Mouse (Mus musculus): ENCODE data around the gene Gcnt4.

Gcnt4 gene

DNA sequence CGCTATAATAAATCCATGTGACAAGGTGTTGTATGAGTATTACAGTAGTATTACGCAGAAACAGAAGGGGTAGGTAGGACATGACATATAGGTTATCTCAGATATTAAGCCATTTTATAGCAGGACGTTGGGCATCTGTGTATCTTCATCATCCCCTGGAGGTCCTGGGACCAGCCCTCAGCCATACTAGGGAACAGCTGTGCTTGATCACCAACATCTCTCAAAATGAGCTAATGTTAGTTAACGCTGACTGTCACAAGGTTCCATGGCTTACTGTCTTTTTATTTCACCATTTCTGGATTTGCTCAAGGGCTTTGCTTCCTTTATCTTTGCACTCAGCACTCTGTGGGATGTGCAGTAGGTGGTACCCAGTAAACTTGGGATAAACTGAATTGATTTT is 21.3 kb downstream of the Gcnt4 start:
- DNase-seq (ENCODE audit: low read depth in 1 of 2, low spot score in 2 of 2) = no peak

DNA sequence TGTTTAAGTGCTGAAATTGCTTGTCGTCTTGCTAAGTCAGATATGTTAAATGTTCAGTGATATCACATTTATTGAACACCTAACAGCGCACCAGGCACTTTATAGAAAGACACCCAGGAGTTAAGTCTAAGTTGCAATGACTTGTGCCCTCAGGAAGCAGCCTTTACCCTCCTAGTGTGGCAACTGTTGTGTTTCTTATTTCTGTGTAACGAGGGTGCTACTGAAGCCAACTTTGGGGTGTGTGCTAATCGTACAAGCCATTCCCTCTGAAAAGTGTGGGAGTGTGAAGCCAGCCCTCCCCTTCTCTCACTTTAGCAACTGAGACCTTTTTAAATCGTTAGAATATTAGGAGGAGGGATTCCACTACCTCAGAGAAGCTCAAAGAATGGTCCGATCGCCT is 23.2 kb downstream of the Gcnt4 start:
- no peak for DNase-seq (ENCODE audit: low read depth in 1 of 2, low spot score in 2 of 2)

DNA sequence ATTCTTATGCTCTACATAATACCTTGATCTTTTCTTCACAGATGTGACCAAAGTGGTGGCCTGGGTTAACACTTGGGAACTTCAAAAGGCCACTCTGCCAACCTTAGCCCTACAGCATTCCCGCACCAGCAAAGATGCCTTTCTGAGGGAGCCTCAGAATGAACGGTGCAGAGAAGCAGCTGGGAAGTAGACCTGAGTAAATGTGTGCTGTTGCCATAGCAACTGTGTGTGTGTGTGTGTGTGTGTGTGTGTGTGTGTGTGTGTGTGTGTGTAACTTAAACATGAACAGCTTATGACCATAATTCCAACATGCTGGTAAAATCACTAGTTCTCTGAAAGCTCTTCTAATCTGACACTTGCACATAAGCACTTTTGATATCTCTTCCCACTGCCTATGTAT is 27.4 kb downstream of the Gcnt4 start:
- no peak for DNase-seq (ENCODE audit: low read depth in 1 of 2, low spot score in 2 of 2)

DNA sequence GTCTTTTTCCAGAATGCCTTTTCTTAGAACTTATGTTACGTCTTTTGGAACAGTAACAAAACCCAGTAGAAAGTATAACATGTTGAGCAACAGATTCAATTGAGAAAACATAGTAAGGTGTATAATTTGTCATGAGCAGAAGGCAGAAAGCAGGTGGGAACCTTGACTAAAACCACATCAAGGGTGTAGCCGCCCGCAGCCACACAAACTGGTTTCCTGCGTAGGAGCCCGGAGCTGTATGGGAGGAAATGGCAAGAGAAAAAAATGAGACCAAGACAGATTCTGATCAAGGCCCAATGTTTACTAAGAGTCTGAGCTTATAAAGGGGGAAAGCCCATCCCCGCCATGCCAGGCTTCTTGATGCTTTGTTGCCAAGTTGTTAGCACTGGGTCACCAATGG is 32.0 kb downstream of the Gcnt4 start:
- no peak for DNase-seq (ENCODE audit: low read depth in 1 of 2, low spot score in 2 of 2)

DNA sequence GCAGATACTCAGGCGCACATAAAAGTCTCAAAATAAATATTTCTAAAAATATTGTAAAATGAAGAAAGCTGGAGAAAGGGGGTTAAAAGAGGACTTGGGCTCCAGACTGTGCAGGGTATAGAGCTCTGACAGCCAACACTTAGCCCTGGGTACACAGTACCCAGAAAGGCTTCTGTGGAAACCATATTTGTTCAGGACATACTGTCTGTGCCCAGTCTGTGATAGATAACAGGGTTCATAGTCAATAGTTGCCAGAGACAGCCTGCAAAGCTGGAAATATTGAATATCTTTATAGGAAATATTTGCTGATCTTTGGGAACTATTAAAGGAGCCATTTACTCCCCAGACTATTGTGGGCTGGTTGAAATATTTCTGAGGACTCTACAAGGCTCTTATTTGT is 35.5 kb downstream of the Gcnt4 start:
- no peak for DNase-seq (ENCODE audit: low read depth in 1 of 2, low spot score in 2 of 2)

DNA sequence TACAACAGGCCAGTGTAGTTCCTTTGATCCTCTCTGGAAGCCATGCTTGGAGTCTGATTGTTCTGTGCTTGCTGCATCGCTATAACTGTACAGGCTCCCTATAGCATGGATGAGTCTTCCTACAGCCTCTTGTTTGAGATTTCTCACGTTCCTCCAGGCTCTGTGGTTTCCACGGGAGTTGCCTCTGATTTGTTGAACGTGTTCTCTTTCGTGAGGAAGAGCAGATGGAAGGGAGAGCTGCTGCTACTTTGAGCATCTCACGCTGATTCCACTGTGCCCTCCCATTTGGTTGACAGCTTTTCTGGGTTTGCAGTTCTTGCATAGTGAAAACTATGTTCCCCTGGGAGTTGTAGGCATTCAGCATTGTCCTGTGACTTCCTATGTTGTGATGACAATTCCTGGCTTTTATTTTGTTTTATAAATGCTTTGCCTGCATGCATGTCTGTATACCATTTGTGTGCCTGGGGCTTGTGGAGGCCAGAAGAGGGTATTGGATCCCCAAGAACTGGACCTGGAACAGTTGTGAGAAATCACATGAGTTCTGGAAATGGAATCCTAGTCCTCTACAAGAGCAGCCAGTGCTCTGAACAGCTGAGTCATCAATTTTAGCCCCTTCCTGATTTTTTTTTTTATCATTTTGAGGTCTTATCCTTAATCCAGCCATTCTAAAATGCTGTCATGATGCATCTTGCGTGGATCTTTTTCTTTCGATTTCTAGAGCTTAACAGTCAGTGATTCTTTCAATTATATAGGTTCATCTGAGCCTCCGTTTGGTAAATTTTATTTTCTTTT is 37.1 kb downstream of the Gcnt4 start:
- no peak for DNase-seq (ENCODE audit: low read depth in 1 of 2, low spot score in 2 of 2)

DNA sequence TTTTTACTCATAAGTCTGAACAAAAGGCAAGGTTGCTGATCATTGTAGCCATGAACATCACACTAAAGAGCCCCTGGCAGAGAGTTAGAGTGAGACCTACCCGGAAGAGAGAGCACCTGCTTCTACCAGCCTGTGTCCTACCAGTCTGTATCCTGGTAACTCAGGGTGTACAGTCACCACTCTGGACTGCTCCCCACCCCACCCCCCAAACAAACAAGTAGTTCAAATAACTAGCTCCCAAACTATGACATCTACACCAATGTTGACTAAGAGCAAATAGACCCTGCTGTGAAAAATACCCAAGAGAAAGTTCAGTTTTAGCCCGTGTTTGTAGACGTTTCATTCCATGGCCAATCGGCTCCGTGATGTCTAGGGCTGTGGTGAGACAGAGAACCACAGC is 38.3 kb downstream of the Gcnt4 start:
- DNase-seq (ENCODE audit: low read depth in 1 of 2, low spot score in 2 of 2) = no peak

DNA sequence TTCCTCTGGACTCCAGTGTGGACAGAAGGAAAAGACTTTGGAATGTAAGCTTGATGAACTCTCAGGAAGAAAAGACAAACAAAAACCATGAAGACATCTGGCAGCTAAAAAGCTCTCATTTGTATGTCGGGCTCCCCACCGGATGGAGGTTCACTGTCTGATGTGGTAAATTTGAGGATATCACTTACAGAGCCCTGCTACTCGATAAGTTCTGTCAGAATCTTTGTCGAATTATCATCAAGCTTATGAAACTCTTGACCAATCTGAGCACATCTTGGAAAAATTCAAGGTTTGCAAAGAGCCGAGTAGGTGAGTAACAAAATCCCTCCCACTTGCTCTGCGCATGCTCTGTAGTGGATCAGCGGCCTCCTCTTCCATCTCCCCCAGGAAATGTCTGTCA is 40.5 kb downstream of the Gcnt4 start:
- no peak for DNase-seq (ENCODE audit: low read depth in 1 of 2, low spot score in 2 of 2)

DNA sequence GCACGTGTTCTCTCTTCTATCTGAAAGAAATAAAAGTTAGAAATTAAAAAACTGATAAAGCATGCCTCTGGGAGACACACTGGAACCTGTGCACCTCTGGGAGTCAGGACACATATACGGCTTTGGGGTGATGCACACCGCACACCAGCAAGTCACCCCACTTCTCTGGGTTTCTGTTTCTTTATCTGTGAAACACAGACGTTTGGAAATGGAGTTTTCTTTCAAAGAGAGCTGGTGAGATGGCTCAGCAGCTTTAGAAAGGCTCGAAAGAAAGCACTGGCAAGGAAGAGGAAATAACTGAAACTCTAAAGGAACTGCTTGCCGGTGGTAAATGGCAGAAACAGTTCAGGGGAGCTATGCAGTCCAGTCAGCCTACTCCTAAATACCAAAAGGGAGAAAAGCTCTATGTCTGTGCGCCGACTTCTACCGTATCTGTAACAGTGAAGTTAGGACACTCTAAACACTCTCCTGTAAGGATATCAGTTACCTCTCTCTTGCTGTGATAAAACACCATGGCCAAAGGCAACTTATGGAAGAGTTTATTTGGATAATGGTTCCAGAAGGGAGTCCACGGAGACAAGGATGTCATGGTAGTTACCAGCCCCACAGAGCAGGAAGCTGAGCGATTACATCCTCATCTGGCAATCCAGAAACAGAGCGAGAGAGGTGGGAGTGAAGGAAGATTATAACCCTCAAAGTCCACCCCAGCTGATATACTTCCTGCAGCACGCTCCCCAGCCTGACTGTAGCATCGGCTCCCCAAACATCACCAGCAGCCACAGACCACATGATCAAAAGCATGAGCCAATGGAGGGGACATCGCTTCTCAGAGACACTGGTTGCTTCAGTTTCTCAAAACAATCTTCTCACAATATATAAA is 42.0 kb downstream of the Gcnt4 start:
- DNase-seq (ENCODE audit: low read depth in 1 of 2, low spot score in 2 of 2) = no peak

DNA sequence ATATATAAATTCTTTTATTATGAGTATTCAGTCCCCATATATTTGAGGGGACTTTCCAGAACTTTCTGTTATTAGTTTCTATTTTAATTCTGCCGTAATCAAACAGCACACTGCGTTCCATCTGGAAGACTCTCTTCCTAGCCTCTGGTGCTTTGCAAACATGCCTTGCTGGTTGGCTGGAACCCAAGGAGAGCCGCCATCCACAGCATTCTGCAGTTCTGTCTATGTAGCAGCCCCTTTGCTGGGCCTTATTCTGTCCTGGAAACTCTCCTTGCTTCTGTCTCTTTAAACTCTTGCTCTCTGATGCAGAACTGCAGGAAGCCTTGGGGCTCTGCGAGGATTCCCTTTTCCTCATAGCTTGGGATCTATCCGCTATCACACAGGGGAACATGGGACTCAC is 42.6 kb downstream of the Gcnt4 start:
- no peak for DNase-seq (ENCODE audit: low read depth in 1 of 2, low spot score in 2 of 2)

DNA sequence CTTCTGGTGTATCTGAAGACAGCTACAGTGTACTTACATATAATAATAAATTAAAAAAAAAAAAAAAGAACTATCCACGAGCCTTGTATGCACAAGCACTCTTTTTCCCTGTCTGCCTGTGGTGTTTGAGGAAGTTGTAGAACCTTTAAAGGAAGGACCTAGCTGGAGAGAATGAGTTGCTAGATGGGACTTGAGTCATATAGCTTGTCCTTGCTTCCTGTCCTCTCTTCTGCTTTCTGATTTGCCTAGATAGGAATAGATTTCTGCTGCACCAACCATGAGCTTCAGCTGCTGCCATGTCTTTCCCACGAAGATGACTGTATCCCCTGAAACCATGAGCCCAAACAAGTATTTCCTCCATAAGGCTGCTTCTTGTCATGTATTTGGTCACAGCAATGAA is 43.3 kb downstream of the Gcnt4 start:
- no peak for DNase-seq (ENCODE audit: low read depth in 1 of 2, low spot score in 2 of 2)

DNA sequence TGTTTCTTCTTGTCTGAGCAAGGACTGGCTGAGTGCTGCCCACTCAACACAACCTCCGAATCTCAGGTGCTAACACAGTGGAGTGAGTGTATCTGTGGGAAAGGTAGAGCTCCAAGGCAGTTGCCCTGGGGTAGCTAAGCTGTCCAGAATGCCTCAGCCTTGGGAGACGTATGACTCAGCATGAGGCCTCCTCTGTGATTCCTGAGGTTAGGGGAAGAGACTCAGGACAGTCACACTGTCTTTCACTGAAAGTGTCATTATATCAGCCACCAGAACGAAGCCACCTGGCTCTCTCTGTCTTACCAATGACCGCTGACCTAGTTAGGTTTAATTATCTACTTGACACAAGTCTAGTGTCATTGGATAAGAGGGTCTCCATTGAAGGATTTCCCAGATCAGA is 46.6 kb downstream of the Gcnt4 start:
- DNase-seq (ENCODE audit: low read depth in 1 of 2, low spot score in 2 of 2) = no peak

DNA sequence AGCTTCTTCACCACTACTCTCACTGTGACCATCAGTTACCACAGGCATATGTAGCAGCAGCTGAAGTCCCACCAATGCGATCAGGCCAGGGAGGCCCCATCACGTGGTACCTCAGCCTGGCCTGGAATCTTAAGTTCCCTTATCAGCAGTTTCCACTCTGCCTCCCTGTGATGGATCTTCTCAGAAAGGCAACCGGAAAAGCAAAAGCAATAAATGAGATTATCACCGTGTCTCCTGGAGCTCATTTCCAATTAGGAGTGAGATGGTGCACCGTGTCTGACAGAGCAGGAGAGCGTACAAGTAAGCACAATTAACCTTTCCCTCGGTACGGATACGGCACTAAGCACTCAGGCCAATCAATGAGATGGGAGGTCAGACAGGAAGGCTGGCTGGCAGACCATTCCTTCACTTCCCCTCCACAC is 47.4 kb downstream of the Gcnt4 start:
- no peak for DNase-seq (ENCODE audit: low read depth in 1 of 2, low spot score in 2 of 2)

DNA sequence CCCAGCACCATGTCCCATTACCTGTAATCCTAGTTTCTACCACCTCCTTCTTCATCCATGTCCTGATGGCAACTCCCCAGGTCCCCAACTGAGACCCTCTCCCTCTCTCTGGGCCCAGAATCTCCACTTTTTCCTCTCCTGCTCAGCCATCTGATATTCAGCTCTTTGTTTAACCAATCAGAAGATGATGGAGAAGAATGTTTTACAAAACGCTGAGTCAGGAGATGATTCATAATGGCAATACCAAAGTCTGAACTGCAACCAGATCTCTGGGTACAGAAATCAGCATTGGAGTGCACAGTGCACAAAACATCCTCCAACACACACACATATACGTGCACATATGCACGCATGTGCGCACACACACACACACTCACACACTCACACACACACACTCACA is 48.8 kb downstream of the Gcnt4 start:
- DNase-seq (ENCODE audit: low read depth in 1 of 2, low spot score in 2 of 2) = no peak

DNA sequence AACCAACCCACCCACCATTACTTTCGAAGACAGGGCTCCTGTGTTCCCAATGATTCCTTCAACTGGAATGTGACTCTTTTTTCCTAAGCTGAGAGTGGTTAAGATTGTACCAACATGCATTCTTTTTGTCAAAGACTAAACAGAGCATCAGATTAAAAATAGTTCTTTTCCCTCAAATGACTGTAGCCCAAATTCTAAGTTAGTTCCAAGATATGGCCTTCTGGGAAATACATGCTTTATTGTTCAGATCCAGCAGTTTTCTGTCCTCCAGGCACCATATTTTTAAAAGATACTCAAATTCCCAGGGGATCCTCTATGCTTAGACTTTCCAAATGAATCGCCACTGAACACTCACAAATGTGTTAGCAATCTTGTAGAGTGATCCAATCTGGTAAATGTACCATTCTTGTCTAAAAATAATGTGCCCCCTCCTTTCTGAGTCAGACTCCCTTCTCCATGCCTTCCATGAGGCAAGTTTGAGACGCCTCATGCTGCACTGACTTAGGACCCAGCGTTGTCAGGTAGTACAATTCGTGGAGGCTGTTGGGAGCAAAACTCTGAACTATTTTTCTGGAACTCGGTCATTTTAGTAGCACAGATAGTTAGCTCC is 52.6 kb downstream of the Gcnt4 start:
- no peak for DNase-seq (ENCODE audit: low read depth in 1 of 2, low spot score in 2 of 2)

DNA sequence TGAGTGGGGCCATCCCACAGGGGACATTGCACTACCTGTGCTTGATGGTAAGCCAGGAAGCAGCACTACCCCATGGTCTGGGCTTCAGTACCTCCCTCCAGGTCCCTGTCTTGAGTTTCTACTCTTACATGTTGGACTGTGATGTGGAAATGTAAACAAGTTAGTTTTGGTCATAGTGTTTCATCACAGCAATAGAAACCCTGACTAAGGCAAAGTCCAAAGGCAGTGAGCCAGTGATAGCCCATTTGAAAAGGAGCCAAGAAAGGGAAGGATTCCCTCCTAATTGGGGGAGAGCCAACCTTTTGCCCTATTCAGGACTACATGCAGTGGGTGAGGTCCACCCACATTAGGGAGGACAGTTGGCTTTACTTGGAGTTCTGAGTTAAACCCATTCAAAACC is 56.1 kb downstream of the Gcnt4 start:
- DNase-seq (ENCODE audit: low read depth in 1 of 2, low spot score in 2 of 2) = no peak

DNA sequence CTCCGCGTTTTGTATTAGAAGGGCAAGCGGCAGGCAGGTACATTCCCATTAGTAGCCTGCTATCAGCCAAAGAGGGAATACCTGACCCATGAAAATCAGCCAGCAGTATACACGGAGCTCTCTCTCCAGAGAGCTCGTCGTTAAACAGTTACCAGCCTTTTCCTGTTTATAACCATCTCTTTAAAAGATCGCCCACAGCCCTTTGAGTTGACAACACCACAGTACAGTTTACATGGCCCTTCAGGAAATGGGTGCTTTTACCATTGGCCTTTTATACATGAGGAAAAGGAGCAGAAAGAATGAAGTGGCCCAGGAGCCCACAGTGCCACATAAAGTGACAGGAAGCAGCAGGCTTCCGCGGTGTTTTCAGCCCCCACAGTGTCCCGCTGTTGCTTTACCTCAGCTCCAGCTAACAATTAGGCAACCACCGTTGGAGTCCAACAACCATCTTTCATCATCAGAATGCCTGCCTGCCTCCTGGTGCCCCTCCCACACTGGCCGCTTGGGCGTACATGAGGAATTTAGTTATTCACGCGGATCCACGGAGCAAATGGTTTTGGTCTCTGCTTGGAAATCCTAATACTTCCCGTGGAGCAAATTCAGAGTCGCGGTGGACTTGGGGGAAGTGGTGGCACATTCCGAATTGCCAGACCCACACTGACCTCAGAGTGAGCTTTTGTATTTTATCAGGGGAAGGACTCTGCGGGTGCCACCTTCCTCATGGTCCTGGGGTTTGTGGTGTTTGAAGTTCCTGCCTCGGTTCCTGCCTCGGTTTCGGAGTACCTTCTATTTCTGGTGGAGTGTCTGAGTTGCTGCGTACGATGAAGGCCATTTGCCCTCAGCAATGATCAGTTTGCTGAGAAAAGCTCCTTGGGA is 59.0 kb downstream of the Gcnt4 start:
- peak in 1 of 2 experiments; percentile 4 for DNase-seq (ENCODE audit: low read depth in 1 of 2, low spot score in 2 of 2)

DNA sequence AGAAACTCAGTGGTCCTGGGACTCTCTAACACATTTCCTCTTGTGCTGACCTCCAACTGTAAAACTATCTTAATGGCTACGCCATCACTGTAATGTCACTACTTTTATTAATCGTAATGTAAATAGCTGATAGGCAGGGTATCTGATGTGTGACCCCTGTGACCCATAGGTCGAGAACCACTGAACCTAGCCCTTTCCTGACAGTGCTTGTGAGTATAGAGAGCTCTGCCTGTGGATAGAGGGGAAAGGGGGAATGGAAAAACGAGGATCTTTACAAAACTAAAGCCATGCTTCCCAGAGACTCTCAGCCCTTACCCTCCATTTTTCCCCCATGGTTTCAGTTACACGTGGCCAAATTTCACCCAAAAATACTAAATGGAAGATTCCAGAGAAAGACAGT is 60.2 kb downstream of the Gcnt4 start:
- DNase-seq (ENCODE audit: low read depth in 1 of 2, low spot score in 2 of 2) = no peak

DNA sequence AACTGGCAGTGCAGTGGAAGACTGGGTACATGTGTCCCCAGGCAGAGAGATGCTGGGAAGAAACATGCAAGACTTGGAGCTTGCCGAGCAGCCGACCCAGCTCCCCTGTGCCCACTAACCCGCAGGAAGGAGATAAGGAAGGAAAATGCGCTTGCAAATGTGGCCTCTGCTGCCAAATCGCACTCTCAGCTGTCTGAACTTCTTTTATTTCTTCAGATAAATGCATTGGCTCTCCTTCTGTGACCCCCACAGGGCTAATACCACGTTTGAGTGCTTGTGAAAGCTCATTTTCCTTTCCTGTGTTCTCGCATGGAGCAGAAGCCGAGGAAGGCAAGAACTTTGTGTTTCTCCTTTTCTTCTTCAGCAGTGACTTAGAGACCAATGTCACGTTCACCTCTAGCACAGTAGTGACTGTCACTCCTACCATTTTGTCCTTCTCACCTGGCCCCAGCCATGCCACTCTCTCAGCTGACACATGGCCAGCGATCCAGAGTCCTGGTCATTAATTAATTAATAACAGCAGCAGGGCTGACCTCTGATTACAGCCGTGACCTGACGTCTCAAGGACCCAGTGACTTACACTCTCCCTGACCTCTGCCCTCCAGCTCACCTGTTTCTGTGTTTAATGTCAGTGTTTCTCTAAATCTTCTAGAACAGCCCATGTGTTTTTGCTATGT is 61.2 kb downstream of the Gcnt4 start:
- no peak for DNase-seq (ENCODE audit: low read depth in 1 of 2, low spot score in 2 of 2)

DNA sequence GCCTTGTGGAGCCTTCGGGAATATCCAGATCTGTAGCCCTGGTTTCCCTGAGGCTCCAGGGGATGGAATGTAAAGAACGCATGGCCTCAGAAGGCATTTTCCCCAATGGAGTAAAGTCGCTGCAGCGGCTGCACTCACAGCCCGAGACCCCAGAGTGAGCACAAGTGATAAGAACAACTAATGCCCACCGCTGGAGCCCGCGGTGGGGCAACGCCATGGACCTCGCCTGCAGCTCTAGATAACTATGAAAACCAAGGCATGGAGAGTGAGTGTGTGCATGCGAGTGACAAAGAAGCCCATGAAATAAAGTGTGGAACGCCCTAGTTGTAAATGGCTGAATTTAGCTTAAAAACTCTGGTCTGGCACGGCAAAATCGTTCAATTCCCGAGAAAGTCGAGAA is 64.6 kb downstream of the Gcnt4 start:
- DNase-seq (ENCODE audit: low read depth in 1 of 2, low spot score in 2 of 2) = no peak

DNA sequence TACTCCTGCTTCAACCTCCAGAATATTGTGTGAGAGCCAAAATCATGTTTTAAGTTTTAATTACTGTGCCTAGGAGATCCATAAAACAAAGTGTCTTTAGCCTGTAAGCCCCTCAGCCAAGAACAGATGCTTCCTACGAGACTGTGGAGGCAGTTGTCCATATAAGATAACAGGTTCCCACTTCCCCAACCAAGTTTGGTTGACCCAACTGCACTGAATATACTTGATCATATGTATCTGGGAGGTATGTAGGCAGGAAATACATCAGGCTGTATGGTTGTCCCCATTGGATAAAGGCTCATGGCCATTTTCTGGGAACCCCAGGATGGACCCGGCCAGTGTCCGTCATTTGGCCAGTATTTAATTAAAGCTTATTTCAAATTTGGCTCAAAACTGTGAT is 65.6 kb downstream of the Gcnt4 start:
- no peak for DNase-seq (ENCODE audit: low read depth in 1 of 2, low spot score in 2 of 2)
